Mouse (Mus musculus): ENCODE measurements around the gene Jpt1.

GRCm38 (mm10) chr11:115518693-115519092, 4.5 kb upstream of the Jpt1 start:
- TF ChIP-seq CTCF (IDR thresholded peaks at IDR 0.05; ENCODE audit: low read depth, low read length) (no peak), POLR2A (IDR thresholded peaks at IDR 0.05; ENCODE audit: insufficient read depth, low read length) (no peak)
